Mouse (Mus musculus) liver, postnatal 0 days (tissue): ENCODE results near the gene Zcchc10. TPM values are rescaled to one million over a fixed set of nuclear protein-coding genes. Genes with fewer than 3 reads are reported as not detected.

ENCODE experiments used
- ATAC-seq: fragments of 200-750 bp; cut with Nextera tagmentation; 2 replicates; pipeline ENCODE4 v1.8.0; 2017; ENCODE audit warnings: mild to moderate bottlenecking, moderate library complexity
- DNase-seq: peaks from one replicate; pipeline ENCODE4 v3.0.0-alpha.2; 2016
- H3K27ac ChIP-seq: fragments of 300-500 bp; sonication (generic); 2 replicates; pipeline ENCODE4 v1.5.1; 2014; ENCODE audit warnings: antibody characterized with exemption, moderate library complexity, mild to moderate bottlenecking, low read depth
- H3K27me3 ChIP-seq: fragments of 300-500 bp; sonication (generic); 2 replicates; pipeline ENCODE4 v1.6.1; 2014; ENCODE audit warnings: low read length, control low read depth, mixed read lengths; ENCODE audit not compliant: insufficient read depth
- H3K36me3 ChIP-seq: fragments of 300-500 bp; sonication (generic); replicated peaks from 2 replicates; pipeline ENCODE4 v1.6.1; 2014; ENCODE audit warnings: mild to moderate bottlenecking, control low read depth, low read length, moderate library complexity, mixed read lengths; ENCODE audit not compliant: insufficient read depth
- H3K4me1 ChIP-seq: fragments of 300-500 bp; sonication (generic); 2 replicates; pipeline ENCODE4 v1.6.1; 2014; ENCODE audit warnings: antibody characterized with exemption, mild to moderate bottlenecking, control low read depth; ENCODE audit not compliant: insufficient read depth
- H3K4me2 ChIP-seq: fragments of 300-500 bp; sonication (generic); 2 replicates; pipeline ENCODE4 v1.6.1; 2014; ENCODE audit warnings: low read depth, mild to moderate bottlenecking, low read length, moderate library complexity, mixed read lengths
- H3K4me3 ChIP-seq: fragments of 300-500 bp; sonication (generic); 2 replicates; pipeline ENCODE4 v1.5.1; 2014; ENCODE audit warnings: low read depth, low read length
- H3K9ac ChIP-seq: fragments of 300-500 bp; sonication (generic); replicated peaks from 2 replicates; pipeline ENCODE4 v1.6.1; 2014; ENCODE audit warnings: mild to moderate bottlenecking, moderate library complexity
- H3K9me3 ChIP-seq: fragments of 300-500 bp; sonication (generic); 2 replicates; pipeline ENCODE4 v1.6.1; 2016; ENCODE audit warnings: mild to moderate bottlenecking, control low read depth, low read length, mixed read lengths
- CTCF ChIP-seq: sonication (generic); IDR thresholded peaks from 2 replicates; pipeline ENCODE4 v1.5.1; 2016; ENCODE audit warnings: antibody characterized with exemption, low read depth
- EP300 ChIP-seq: IDR thresholded peaks from 2 replicates; pipeline ENCODE4 v1.6.1; 2016; ENCODE audit warnings: antibody characterized with exemption, low read depth, mild to moderate bottlenecking
- WGBS: fragments of 180-500 bp; shearing (Covaris S2); extraction: QIAGEN DNeasy Blood & Tissue Kit; methylation state at CpG from one replicate; pipeline ENCODE4 v1.1.7; 2014; ENCODE audit not compliant: insufficient replicate concordance; 5-methylcytosine and 5-hydroxymethylcytosine counted together
- polyA plus RNA-seq: library from polyadenylated mRNA; unstranded; fragments of >200 nt; fragmentation: Nextera tagmentation; extraction: Ambion mirVana; gene quantifications from 2 replicates; pipeline ENCODE4 v1.2.1, GENCODE M21; 2015

Zcchc10 gene
- polyA plus RNA-seq, 1 experiment from 2014 or later, result 7.4 TPM

DNA sequence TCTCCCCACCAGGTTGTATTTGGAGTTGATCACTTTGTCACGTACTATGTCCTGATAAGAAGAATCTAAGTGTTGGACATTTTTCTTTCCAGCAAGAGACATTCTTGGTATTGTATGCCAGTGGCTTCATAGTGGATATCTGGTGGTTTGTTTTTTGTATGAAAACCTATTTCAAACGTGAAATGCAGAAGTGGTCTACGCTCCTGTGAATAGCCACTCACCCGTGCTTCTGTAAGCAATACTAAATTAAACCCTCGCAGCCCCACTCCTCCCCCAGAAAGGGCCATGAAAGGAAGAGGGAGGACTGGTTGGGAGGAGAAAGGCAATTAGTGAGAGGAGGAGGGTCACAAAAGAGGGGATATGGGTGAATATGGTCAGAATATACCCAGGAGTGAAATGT lies 18.2 kb downstream of the Zcchc10 start:
- H3K27ac ChIP-seq, result no peak overlapping the region
- WGBS, result 27% methylated on average over 5 of the region's 5 CpGs
- TF ChIP-seq EP300 (no peak), CTCF (no peak)
- ATAC-seq (no peak), DNase-seq (no peak)
- H3K9ac ChIP-seq, result no peak overlapping the region
- no peaks in the 10 kb centered on the region for H3K9me3 ChIP-seq
- no peaks in the 10 kb centered on the region for H3K27me3 ChIP-seq
- peaks cover 2% of the 10 kb centered on the region for H3K4me1 ChIP-seq
- H3K36me3 ChIP-seq, result no peaks in the 10 kb centered on the region
- no peak overlapping the region for H3K4me2 ChIP-seq
- no peak overlapping the region for H3K4me3 ChIP-seq

DNA sequence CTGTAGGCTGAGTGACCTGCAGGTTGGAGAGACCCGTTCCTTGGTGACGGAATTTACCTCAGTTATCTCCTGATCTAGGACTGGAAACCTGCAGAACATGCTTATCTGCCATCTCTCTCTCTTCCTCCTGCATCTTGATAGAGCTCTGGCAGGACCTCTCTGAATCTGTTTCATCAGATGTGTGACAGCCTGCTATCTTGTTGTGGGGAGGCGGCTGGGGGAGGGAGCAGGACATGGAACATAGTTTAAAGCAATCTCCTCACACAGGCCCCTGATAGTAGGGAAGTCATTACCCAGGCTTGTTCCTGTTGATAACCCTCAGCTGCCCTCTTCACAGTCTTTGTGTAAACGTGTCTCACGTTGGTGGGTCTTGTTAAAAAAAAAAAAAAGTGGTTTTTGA lies 20.8 kb downstream of the Zcchc10 start:
- 15% methylated on average over 5 of the region's 5 CpGs for WGBS
- Histone ChIP-seq H3K9me3 (no peaks in the 10 kb centered on the region), H3K9ac (no peak overlapping the region), H3K27me3 (no peaks in the 10 kb centered on the region), H3K27ac (no peak overlapping the region), H3K36me3 (no peaks in the 10 kb centered on the region), H3K4me2 (no peak overlapping the region), H3K4me1 (peaks cover 2% of the 10 kb centered on the region), H3K4me3 (no peak overlapping the region)
- TF ChIP-seq EP300, result no peak
- DNase-seq, result no peak
- no peak for ATAC-seq

DNA sequence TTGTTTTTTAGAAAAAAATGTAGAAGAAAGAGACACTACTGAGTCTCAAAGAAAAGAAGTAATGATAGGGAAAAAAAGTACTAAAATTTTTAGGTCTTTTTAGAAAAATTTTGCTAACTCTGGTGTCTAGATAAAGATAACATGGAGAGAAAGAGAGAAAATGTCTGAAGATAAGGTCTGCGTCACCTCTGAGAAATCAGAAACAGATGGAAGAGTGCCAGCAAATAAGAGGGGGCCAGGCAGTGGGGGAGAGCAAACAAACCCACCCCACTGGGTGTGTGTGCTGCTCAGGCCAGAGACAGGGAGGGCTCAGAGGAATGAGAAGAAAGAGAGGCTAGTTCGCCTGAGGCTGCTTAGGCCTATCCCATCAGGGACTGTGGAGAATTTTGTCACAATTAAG lies 21.3 kb downstream of the Zcchc10 start:
- Histone ChIP-seq H3K9ac (no peak overlapping the region), H3K4me1 (peaks cover 2% of the 10 kb centered on the region), H3K9me3 (no peaks in the 10 kb centered on the region), H3K27ac (no peak overlapping the region), H3K4me3 (no peak overlapping the region), H3K36me3 (no peaks in the 10 kb centered on the region), H3K4me2 (no peak overlapping the region), H3K27me3 (no peaks in the 10 kb centered on the region)
- WGBS, result 33% methylated on average over 2 of the region's 2 CpGs
- ATAC-seq (no peak), DNase-seq (no peak)
- TF ChIP-seq CTCF, result no peak

DNA sequence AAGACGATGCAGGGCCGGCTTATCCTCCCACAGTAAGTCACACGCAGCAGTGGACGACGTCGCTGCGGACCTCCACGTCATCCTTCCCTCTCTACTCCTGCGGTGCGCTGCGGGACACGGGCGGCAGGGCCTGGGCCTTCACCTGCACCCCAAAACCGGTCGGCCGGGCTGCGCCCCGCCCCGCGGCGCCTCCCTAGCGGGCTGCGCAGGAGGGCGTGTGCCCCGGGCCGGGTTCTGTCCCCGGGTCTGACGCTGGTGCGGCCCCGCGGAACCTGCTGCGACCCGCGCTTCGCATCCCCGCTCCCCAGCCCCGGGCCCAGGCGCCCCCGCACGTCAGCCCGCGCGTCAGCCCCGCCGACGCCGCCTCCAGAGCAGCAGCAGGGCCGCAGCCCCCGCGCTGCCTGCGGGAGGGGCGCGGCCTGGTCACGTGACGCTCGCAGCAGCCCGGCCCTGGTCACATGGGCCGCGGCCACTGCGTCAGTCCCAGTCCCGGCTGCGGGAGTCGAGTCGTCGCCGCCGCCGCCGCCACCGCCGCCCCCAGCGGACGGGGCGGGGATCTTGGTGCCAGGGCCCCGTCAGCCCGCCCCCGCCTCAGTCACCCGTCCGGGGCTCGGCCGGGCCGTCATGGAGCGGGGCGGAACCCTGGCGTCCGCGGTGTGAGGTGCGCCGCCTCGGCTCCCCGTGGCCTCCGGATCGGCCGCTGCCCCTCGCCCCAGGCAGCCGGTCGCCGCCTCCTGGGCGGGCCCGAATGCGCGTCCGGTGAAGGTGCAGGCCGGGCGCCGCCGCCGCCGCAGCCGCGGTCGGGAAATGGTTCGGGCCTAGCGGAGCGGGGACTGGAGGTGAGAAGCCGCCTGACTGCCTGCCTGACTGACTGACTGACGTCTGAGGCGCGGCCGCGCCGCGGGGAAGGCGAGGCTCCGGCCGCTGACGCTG lies 26.1 kb downstream of the Zcchc10 start, which contains the start of gene Aff4:
TSS of gene Aff4 (plus strand) at position 543 of the 933 bp plus-strand sequence.
- peak; percentile 91 for DNase-seq
- Histone ChIP-seq H3K36me3 (0 out of 2 replicates have a peak, but pooled peaks cover 2% of the 10 kb centered on the region), H3K4me1 (peaks cover 8% of the 10 kb centered on the region; the same call in 1 of the 2 replicates), H3K4me2 (peak within 1 kb of the TSS; percentile 91), H3K4me3 (peak within 1 kb of the TSS; percentile 87), H3K9me3 (no peaks in the 10 kb centered on the region), H3K9ac (peak within 1 kb of the TSS; percentile 99), H3K27ac (peak within 1 kb of the TSS; percentile 99), H3K27me3 (no peaks in the 10 kb centered on the region)
- peak; percentile 94 for ATAC-seq
- TF ChIP-seq EP300 (no peak), CTCF (0 out of 2 replicates have a peak, but pooled peaks have one; percentile 0)
- WGBS, result 2% methylated on average over 79 of the region's 127 CpGs

DNA sequence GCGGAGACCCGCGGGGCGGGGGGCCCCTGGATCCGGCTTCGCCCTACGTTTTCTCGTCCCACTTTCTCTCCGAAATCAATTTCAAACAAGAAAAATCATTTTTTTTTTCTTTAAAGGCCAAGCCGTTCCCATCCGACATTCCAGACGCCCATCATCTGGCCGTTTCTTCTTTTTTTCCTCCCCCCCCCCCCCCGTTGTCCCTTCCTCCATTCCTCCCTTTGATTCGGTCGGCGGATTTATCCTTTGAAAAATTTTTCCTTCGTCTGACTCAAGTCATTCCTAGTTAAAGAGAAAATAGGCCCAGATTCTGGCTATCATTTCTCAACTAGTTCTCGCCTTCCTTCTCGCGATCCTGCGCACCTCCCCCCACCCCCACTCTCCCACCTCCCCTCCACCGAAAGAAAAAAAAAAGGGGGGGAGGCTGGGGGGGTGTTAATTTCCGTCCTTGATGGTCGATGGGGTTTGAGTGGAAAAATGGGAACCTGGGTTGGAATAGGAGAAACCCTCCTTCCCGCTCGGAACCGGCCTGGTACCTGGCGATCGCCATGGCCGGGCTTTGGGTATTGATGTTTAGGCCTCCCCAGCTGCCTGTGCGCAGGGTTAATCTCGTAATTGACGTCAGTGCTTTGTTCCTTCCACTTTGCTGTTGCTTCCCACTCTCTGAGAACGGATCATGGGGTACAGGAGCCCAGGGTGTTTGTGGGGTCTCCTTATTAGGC lies 26.9 kb downstream of the Zcchc10 start:
- H3K9ac ChIP-seq, result peak overlapping the region; percentile 99
- ATAC-seq, result peak; percentile 9; the same call in 1 of the 2 replicates
- under 1% methylated on average over 34 of the region's 35 CpGs for WGBS
- no peak for TF ChIP-seq EP300
- TF ChIP-seq CTCF, result no peak
- peak overlapping the region; percentile 99 for H3K27ac ChIP-seq
- H3K4me2 ChIP-seq, result peak overlapping the region; percentile 91
- DNase-seq, result peak; percentile 71
- 0 out of 2 replicates have a peak, but pooled peaks cover 2% of the 10 kb centered on the region for H3K36me3 ChIP-seq
- no peaks in the 10 kb centered on the region for H3K27me3 ChIP-seq
- peak overlapping the region; percentile 87 for H3K4me3 ChIP-seq
- H3K9me3 ChIP-seq, result no peaks in the 10 kb centered on the region
- H3K4me1 ChIP-seq, result peaks cover 10% of the 10 kb centered on the region; the same call in 1 of the 2 replicates
